Mouse (Mus musculus): ENCODE measurements at regions not wholly inside any gene's neighbourhood (a gene's known extent, or its start where the extent isn't known, plus 50 kb on each side); places are given as distances from the start of the nearest gene placed in this dataset.

DNA sequence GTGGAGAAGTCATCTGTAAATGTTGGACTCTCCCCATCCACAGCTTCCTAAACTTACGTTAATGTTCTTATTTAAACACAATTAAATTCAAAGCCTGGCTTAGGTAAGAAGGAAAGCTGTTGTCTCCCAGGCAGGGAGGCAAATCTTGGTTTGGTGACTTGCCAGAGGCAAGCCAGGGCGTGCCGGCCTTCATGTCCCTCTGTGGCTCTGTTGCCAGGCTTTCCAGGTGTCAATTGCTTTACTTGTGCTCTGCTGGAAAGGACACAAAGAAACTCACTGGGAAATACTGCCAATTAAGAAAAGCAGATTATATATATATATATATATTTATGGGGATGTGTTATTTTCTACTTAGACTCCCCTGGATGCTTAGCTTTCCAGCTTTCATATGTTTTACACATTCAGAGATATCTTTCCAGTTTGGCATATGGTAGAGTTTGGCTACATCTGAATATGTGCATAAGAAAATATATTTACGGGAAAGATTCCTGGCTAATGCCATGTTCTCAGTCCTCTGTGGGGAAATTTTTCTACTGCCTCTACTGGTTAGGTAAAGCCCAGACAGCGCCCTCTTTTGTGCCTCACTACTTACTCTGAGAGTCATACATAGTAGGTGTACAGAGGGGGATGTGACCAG, 223.1 kb downstream of the Fat4 start:
- no peaks in the 10 kb centered on the region for H3K36me3 ChIP-seq (ENCODE audit: control insufficient read depth, insufficient read depth, low read length)
- no peak overlapping the region for H3K4me2 ChIP-seq (replicated peaks; ENCODE audit: low read depth)
- ATAC-seq (ENCODE audit: low FRiP score, low TSS enrichment) = no peak
- no peak overlapping the region for H3K9ac ChIP-seq (ENCODE audit: low read length)
- 69% methylated on average over 5 of the region's 5 CpGs for WGBS
- TF ChIP-seq CTCF (IDR thresholded peaks at IDR 0.05; ENCODE audit: low read depth) (no peak), EP300 (optimal IDR thresholded peaks at IDR 0.05) (no peak)
- H3K4me1 ChIP-seq (replicated peaks; ENCODE audit: control insufficient read depth, insufficient read depth) = no peaks in the 10 kb centered on the region
- H3K27me3 ChIP-seq (ENCODE audit: control insufficient read depth, insufficient read depth, low read length) = no peaks in the 10 kb centered on the region
- H3K9me3 ChIP-seq (ENCODE audit: control insufficient read depth, low read length) = no peaks in the 10 kb centered on the region
- no peak overlapping the region for H3K27ac ChIP-seq (replicated peaks)
- DNase-seq (ENCODE audit: low spot score) = no peak
- no peak overlapping the region for H3K4me3 ChIP-seq (ENCODE audit: low read depth, low read length)

DNA sequence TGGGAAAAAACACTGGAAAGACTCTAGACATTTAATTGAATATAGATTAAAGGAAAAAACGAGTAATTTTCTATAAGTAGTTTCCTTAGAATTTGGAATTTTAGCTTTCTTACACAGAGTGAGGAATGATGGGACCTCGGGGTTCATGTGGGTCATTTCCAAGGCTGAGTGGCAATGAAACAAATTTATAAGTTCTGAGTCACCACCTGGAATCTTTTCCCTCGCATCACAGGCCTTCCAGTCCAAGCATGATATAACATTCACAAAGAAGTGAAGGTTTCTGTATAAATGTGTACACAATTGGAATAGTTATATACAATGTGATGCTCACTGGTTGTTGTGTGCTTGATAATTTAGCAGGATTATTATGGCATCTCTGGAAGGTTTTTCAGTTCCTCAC, 227.3 kb downstream of the Fat4 start:
- no peak overlapping the region for H3K4me2 ChIP-seq (replicated peaks; ENCODE audit: low read depth)
- no peak overlapping the region for H3K27ac ChIP-seq (replicated peaks)

DNA sequence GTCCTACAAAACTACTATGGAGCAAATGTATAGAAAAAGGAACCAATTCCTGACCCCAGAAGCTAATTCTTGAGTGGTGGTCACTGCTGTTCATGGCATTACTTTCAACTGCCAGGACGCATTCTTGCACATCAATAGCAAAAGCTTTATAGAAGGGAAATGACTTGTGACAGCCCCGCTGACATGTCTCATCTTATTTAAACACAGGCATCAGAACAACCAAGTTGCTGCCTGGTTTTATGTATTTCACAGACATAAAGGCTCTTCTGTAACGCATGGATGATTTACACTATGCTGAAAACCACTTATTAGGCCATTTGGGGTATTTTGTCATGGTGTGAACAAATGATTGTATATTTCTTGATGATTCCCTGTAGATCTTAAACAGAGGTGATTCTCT, 228.1 kb downstream of the Fat4 start:
- no peak overlapping the region for H3K9ac ChIP-seq (ENCODE audit: low read length)
- H3K4me2 ChIP-seq (replicated peaks; ENCODE audit: low read depth) = no peak overlapping the region
- no peak overlapping the region for H3K4me3 ChIP-seq (ENCODE audit: low read depth, low read length)
- no peak for TF ChIP-seq CTCF (IDR thresholded peaks at IDR 0.05; ENCODE audit: low read depth)
- no peak for TF ChIP-seq EP300 (optimal IDR thresholded peaks at IDR 0.05)
- H3K27ac ChIP-seq (replicated peaks) = no peak overlapping the region
- ATAC-seq (ENCODE audit: low FRiP score, low TSS enrichment) (no peak), DNase-seq (ENCODE audit: low spot score) (no peak)
- H3K36me3 ChIP-seq (ENCODE audit: control insufficient read depth, insufficient read depth, low read length) = no peaks in the 10 kb centered on the region
- no peaks in the 10 kb centered on the region for H3K4me1 ChIP-seq (replicated peaks; ENCODE audit: control insufficient read depth, insufficient read depth)
- no peaks in the 10 kb centered on the region for H3K9me3 ChIP-seq (ENCODE audit: control insufficient read depth, low read length)
- WGBS = 76% methylated on average over 3 of the region's 3 CpGs
- H3K27me3 ChIP-seq (ENCODE audit: control insufficient read depth, insufficient read depth, low read length) = no peaks in the 10 kb centered on the region

More for the DNA sequence above, 227.3 kb downstream of the Fat4 start:
- DNase-seq (ENCODE audit: low spot score) = no peak
- Histone ChIP-seq H3K9me3 (ENCODE audit: control insufficient read depth, low read length) (no peaks in the 10 kb centered on the region), H3K27me3 (ENCODE audit: control insufficient read depth, insufficient read depth, low read length) (no peaks in the 10 kb centered on the region), H3K4me3 (ENCODE audit: low read depth, low read length) (no peak overlapping the region), H3K36me3 (ENCODE audit: control insufficient read depth, insufficient read depth, low read length) (no peaks in the 10 kb centered on the region), H3K4me1 (replicated peaks; ENCODE audit: control insufficient read depth, insufficient read depth) (no peaks in the 10 kb centered on the region), H3K9ac (ENCODE audit: low read length) (no peak overlapping the region)
- no peak for TF ChIP-seq CTCF (IDR thresholded peaks at IDR 0.05; ENCODE audit: low read depth)
- no peak for TF ChIP-seq EP300 (optimal IDR thresholded peaks at IDR 0.05)
- WGBS = 47% methylated on average over 3 of the region's 3 CpGs
- ATAC-seq (ENCODE audit: low FRiP score, low TSS enrichment) = no peak

DNA sequence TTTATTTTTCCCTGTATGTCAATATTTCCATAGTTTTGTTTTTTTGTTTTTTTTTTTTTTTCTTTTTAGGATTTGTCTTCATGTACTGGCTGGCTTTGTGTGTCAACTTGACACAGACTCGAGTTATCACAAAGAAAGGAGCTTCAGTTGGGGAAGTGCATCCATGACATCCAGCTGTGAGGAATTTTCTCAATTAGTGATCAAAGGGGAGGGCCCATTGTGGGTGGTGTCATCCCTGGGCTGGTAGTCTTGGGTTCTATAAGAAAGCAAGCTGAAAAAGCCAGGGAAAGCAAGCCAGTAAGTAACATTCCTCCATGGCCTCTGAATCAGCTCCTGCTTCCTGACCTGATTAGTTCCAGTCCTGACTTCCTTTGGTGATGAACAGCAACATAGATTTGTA, 228.7 kb downstream of the Fat4 start:
- Histone ChIP-seq H3K9ac (ENCODE audit: low read length) (no peak overlapping the region), H3K4me1 (replicated peaks; ENCODE audit: control insufficient read depth, insufficient read depth) (no peaks in the 10 kb centered on the region), H3K36me3 (ENCODE audit: control insufficient read depth, insufficient read depth, low read length) (no peaks in the 10 kb centered on the region), H3K4me2 (replicated peaks; ENCODE audit: low read depth) (no peak overlapping the region), H3K27ac (replicated peaks) (no peak overlapping the region), H3K9me3 (ENCODE audit: control insufficient read depth, low read length) (no peaks in the 10 kb centered on the region), H3K27me3 (ENCODE audit: control insufficient read depth, insufficient read depth, low read length) (no peaks in the 10 kb centered on the region), H3K4me3 (ENCODE audit: low read depth, low read length) (no peak overlapping the region)
- TF ChIP-seq EP300 (optimal IDR thresholded peaks at IDR 0.05) (no peak), CTCF (IDR thresholded peaks at IDR 0.05; ENCODE audit: low read depth) (no peak)
- WGBS = 59% methylated on average over 1 of the region's 1 CpGs
- ATAC-seq (ENCODE audit: low FRiP score, low TSS enrichment) = no peak
- DNase-seq (ENCODE audit: low spot score) = no peak

DNA sequence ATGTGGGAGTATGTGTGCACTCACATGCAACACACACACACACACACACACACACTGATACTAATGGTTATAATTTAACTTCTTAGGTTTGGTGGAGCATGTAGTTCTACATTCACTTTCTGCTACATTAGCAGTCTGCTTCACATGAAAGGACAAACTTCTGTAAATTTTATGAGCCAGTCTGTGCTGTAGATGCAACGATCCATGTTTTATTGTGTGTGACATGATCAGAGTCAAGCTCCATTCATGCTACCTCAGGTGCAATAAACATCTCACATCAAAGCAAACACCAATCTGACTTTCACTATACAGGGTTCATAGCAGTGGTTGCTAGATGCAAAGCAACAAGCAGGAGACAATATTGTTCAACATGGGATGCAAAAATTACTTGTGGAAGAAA, 235.5 kb downstream of the Fat4 start:
- Histone ChIP-seq H3K36me3 (ENCODE audit: control insufficient read depth, insufficient read depth, low read length) (no peaks in the 10 kb centered on the region), H3K9ac (ENCODE audit: low read length) (no peak overlapping the region), H3K4me1 (replicated peaks; ENCODE audit: control insufficient read depth, insufficient read depth) (no peaks in the 10 kb centered on the region), H3K27me3 (ENCODE audit: control insufficient read depth, insufficient read depth, low read length) (no peaks in the 10 kb centered on the region), H3K27ac (replicated peaks) (no peak overlapping the region), H3K4me2 (replicated peaks; ENCODE audit: low read depth) (no peak overlapping the region), H3K9me3 (ENCODE audit: control insufficient read depth, low read length) (no peaks in the 10 kb centered on the region), H3K4me3 (ENCODE audit: low read depth, low read length) (no peak overlapping the region)
- WGBS = 86% methylated on average over 1 of the region's 1 CpGs
- ATAC-seq (ENCODE audit: low FRiP score, low TSS enrichment) = no peak
- TF ChIP-seq EP300 (optimal IDR thresholded peaks at IDR 0.05) = no peak
- TF ChIP-seq CTCF (IDR thresholded peaks at IDR 0.05; ENCODE audit: low read depth) = no peak
- no peak for DNase-seq (ENCODE audit: low spot score)

DNA sequence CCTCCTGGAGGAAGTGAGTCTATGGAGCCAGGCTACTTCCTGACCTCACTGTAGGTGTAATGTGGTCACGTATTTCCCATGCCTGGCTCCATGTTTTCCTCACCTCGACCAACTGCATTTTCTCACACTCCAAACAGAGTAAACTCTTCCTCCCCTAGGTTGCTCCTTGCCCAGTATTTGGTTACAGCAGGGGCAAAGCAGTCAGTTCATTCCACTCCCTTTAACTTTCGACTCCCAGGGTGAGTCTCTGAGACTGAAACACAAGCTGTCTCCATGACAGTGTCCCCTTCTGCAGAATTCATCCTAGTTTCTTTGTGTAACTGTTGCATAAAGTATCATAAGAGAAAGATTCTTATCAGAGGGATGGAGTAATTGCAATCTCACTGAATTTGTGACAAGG, 243.8 kb downstream of the Fat4 start:
- H3K4me1 ChIP-seq (replicated peaks; ENCODE audit: control insufficient read depth, insufficient read depth) = no peaks in the 10 kb centered on the region
- H3K4me3 ChIP-seq (ENCODE audit: low read depth, low read length) = no peak overlapping the region
- WGBS = 76% methylated on average over 3 of the region's 3 CpGs
- no peak for TF ChIP-seq CTCF (IDR thresholded peaks at IDR 0.05; ENCODE audit: low read depth)
- ATAC-seq (ENCODE audit: low FRiP score, low TSS enrichment) (no peak), DNase-seq (ENCODE audit: low spot score) (no peak)
- no peak overlapping the region for H3K9ac ChIP-seq (ENCODE audit: low read length)
- H3K27me3 ChIP-seq (ENCODE audit: control insufficient read depth, insufficient read depth, low read length) = no peaks in the 10 kb centered on the region
- no peaks in the 10 kb centered on the region for H3K36me3 ChIP-seq (ENCODE audit: control insufficient read depth, insufficient read depth, low read length)
- H3K9me3 ChIP-seq (ENCODE audit: control insufficient read depth, low read length) = no peaks in the 10 kb centered on the region
- no peak overlapping the region for H3K4me2 ChIP-seq (replicated peaks; ENCODE audit: low read depth)
- no peak overlapping the region for H3K27ac ChIP-seq (replicated peaks)

Measured in stomach, postnatal 0 days (tissue).